Mouse (Mus musculus) frontal cortex, adult 2 months (tissue): ENCODE data around the gene Sgsm3. TPM values are rescaled to one million over a fixed set of nuclear protein-coding genes. Genes with fewer than 3 reads are reported as not detected.

Source experiments
- DNase-seq, 2 experiments: peaks; one replicate each; pipeline ENCODE4 v3.0.0; 2022; ENCODE audit warnings: low spot score in 1 of 2; ENCODE audit errors: extremely low spot score in 1 of 2
- polyA plus RNA-seq: library from polyadenylated mRNA; depleted of rRNA; stranded (reverse); fragments of >200 nt; gene quantifications from 2 replicates; pipeline ENCODE4 v1.2.3, GENCODE M21; 2012

The Sgsm3 gene
- polyA plus RNA-seq, 1 experiment: 95.6 TPM

- DNase-seq: no peak
Observed at GRCm38 (mm10) chr15:80975666-80976065, 1.9 kb upstream of the Sgsm3 start.

DNA sequence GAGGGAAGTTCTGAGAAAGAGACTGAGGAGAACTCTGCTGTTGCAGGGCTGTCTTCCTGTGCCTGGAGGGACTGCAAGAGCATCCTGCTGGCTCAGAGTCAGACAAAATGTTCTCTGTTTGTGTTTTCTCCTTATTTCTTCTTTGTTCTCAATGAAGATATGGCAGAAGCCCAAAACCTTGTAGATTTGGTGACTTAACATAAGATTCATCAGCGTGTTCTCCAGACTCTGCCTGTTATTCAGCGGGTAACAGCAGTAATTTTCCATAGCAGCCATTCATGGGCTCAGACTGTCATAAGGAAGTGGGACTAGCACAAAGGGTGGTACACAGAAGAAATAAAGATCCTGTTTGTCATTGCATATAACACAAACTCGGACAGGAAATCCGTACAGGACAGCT, 2.0 kb downstream of the Sgsm3 start:
- DNase-seq: no peak

GRCm38 (mm10) chr15:80981176-80981575, 3.6 kb downstream of the Sgsm3 start:
- no peak for DNase-seq

- DNase-seq: no peak
Observed at GRCm38 (mm10) chr15:80983264-80983663, 5.7 kb downstream of the Sgsm3 start.

GRCm38 (mm10) chr15:80988331-80988730, 10.8 kb downstream of the Sgsm3 start:
- DNase-seq: no peak

DNA sequence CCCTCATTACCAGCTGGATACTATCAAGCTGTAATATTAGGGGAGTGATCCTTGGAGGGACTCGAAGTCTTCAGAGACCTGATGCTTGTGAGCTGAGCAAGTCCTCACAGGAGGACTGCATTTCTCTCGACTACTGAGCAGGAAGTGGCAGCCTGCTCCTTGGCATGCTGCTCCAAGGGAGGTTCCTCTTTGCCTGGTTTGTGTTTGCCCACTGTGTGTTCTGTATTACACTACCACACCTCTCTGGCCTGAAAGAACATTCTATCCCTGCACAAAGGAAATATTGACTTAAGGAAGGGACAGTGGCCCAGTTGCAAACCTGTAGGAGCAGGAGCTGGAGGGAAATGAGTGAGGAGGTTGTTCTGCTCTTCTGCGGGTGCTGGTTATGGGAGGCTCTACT, 12.1 kb downstream of the Sgsm3 start:
- no peak for DNase-seq

- DNase-seq: no peak
Observed at GRCm38 (mm10) chr15:80994959-80995358, 17.4 kb downstream of the Sgsm3 start.

DNA sequence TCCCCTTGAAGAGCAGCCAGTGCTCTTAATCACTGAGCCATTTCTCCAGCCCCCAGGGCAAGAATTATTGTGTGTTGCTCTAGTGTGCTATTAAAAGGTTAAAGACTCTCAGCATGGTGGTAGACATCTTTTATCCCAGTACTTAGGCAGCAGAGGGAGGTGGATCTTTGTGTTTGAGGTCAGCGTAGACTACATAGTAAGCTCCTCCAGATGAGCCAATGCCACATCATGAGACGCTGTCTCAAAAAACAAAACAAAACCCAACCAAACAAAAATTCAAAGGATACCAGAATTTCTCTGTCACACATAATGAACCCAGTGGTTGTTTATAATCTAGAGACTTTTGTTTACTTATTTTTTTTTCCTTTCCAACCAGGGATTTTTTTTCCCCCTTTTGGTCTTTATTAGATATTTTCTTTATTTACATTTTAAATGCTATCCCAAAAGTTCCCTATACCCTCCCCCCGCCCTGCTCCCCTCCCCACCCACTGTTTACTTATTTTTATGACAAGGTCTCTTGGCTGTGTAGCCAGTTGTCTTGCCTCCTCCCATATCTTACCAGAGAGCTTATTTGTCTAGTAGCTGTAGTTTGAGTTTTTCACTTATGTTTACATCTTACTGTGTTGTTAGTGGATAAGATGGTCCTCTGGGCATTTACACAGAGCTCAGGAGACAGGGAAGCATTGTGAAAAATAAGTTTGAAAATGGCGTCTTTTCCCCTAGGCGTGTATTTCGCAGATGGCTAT, 18.7 kb downstream of the Sgsm3 start:
- DNase-seq: no peak

DNA sequence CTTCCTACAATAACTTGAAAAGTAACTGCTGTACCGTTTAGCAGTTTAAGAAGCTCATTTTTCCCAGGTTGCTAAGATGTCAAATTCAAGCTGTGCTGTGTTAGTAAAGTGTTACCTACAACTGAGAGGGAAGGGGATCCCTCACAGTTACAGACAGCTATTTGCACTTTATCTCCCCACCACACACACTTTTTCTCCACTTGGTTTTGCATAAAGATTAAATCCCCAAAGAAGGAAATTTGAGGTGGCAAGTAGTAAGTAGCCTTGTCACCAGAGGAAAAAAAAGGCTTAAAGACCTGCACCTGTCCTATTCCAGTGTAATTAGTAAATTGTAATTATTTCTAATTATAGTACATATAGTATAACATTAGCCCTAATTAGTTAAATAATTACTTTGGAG, 19.5 kb downstream of the Sgsm3 start:
- no peak for DNase-seq

DNA sequence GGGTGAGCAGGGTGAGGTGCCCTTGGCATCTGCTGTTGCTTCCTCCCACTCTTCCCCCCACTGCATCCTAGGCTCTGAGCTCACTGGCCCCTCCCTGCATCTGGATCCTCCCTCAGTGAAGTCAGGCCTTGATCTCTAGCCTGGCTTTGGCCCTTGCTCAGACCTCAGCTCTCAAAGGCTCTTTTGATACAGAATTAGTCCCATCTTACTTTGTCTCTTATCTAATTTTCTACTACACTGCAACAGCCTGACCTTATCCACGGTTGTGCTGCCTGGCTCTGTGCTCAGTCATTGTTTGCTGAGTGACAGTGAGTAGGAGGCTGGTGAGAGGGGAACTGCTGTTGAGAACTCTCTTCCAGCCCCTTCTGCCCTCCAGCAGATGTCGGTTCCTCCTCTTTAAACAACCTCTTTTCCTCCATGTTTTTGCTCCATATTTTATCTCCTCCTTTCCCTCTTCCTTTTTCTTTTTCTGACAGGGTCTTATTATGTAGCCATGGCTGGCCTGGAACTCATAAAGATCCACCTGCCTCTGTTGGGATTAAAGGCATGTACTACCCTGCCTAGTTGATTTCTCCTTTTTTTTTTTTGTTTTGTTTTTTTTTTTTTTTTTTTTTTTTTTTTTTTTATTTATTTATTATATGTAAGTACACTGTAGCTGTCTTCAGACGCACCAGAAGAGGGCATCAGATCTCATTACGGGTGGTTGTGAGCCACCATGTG, 23.0 kb downstream of the Sgsm3 start:
- DNase-seq: no peak

- DNase-seq: no peak
Observed at GRCm38 (mm10) chr15:81006127-81006735, 28.7 kb downstream of the Sgsm3 start.

DNA sequence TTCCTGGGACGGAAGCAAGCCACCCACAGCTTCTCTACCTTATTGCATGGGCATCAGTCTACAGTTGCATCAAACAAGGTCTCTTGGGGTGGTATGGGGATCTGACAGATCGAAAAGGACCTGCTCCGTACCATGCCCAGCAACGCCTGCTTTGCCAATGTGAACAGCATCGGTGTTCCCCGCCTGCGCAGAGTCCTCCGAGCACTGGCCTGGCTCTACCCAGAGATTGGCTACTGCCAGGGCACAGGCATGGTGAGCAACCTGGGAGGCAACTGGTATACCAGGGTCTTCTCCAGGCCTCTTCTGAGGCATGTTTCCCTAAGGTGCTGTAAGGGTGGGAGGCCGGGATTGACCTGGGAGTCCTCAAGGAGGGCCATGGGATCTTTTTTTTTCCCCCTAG, 29.8 kb downstream of the Sgsm3 start:
- no peak for DNase-seq

GRCm38 (mm10) chr15:81007905-81008304, 30.3 kb downstream of the Sgsm3 start:
- no peak for DNase-seq

DNA sequence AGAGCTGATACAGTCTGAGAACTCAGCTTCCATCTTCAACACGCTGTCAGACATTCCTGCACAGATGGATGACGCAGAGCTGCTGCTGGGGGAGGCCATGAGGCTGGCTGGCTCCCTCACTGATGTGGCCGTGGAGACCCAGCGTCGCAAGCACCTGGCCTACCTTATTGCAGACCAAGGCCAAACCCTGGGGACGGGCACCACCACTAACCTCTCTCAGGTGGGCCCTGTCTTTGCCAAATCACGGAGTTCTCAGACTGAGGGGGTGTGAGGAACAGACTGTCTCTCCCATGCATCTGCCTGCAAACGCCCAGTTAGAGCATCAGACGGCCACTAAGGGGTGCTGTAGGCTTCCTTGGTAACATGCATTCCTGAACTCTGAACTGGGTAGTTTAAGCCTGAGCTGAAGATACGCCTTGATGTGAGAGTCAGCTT, 31.1 kb downstream of the Sgsm3 start:
- DNase-seq: peak in 1 of 2 experiments; percentile 63

GRCm38 (mm10) chr15:81010114-81010513, 32.5 kb downstream of the Sgsm3 start:
- DNase-seq: no peak

DNA sequence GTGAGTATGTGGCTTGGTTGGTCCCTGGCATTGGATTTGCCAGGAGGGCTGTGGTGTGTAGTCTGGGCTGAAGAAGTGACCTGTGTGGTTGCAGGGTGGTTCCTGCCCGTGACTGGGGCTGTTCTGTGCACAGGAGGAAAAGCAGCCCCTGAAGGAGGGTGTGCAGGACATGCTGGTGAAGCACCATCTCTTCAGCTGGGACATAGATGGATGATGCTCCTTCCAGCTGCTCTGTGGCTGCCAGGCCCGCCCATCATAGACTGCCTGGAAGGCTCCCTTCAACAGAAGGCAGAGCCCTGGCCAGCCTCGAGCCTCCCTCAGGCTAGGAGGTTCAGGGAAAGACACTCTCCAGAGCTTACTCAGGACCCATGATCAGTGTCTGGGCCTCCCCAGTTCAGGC, 34.0 kb downstream of the Sgsm3 start:
- DNase-seq: no peak

DNA sequence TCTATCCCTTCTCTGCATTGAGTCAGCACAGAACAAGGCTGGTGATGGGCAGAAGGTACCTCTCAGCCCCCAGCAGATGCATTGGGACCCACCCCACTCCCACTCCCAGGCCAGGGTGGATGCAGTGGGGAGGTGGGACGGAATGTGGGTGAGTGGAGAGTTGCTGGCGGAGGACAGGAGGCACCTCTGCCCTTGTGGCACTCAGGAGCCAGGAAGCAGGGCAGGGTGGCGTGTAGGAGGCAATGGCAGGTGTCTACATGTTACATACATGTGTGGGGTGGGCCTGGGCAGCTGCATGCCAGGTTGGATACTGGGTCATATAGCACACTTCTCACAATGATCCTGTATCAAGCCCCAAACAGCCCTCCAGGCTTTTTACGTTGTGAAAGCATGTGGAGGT, 34.8 kb downstream of the Sgsm3 start:
- DNase-seq: no peak

- no peak for DNase-seq
Observed at GRCm38 (mm10) chr15:81013186-81013585, 35.6 kb downstream of the Sgsm3 start.

- no peak for DNase-seq
Observed at GRCm38 (mm10) chr15:81015068-81015744, 37.6 kb downstream of the Sgsm3 start.

DNA sequence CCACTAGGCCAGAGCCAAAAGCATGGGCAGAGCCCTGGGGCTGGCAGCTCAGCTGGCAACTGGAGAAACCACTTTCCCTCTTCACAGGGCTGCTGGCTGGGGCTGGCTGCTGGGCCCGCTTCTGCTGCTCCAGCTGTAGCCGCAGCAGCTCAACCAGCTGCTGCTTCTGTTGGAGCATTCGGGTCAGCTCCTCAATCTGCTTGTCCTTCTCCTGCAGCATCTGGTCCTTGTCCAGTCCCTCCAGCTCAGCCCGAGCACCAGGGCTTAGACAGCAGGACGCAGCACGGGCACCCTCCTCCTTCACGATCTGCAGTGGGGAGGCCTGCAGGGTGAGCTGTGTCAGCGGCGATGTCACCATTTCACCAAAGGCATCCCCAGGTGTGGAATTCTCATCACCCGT, 38.9 kb downstream of the Sgsm3 start:
- DNase-seq: no peak

DNA sequence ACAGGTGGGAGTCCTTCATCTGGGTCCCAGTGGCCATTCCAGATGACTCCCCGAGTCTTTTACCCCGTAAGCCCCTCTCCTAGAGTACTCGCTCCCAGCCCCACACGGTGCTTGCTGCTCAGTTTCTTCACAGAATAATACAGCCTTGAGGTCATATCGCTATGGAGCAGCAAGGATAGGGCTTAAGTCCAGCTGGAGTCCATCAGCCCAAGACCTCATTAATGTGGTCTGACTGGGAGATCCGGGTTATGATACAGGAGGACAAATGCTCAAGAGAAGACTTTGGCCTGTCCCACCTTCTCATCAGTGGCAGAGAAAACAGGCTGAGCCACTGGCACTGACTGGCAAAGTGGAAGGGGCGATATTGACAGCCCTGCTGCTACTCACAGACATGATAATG, 39.7 kb downstream of the Sgsm3 start:
- no peak for DNase-seq
